Mouse (Mus musculus): ENCODE results near the gene Tmprss7. TPM values are rescaled to one million over a fixed set of nuclear protein-coding genes. Genes with fewer than 3 reads are reported as not detected.

The Tmprss7 gene
- polyA plus RNA-seq (2011; ENCODE audit: insufficient read depth, insufficient read length, low read depth, missing spikeins): not detected in 2 replicates

DNA sequence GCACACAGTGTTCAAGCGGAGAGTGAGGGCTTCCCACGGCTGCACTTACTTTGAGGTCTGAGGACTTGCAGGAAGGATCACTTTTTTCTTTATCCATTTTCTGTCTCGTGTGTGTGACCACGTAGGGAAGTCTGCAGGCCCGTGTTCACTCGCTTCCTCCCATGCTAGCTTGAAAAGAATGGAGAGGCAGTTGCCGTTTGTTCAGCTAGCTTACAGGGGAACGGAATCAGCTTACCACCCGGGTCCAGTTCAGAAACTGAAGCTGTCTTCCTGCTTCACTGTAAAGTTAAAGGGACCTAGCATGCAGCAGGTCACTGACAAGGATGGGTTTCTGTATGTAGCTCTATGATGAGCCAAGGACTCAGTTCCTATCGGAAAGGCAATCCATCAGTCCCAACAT, at the start of gene Tmprss7:
Tmprss7 (minus strand) TSS at position 101 of the 400 bp plus-strand sequence.
- Histone ChIP-seq H3K36me3 (ENCODE audit: control insufficient read depth, insufficient read depth, low read length, poor library complexity, severe bottlenecking) (no peaks in the 10 kb centered on the region), H3K27me3 (ENCODE audit: control insufficient read depth, insufficient read depth, low read length, poor library complexity, severe bottlenecking) (no peaks in the 10 kb centered on the region), H3K9ac (ENCODE audit: low read depth, poor library complexity, severe bottlenecking) (no peak within 1 kb of the TSS), H3K4me1 (ENCODE audit: control insufficient read depth, insufficient read depth, low read length) (no peaks in the 10 kb centered on the region), H3K4me3 (ENCODE audit: low read depth, low read length) (no peak within 1 kb of the TSS), H3K27ac (ENCODE audit: insufficient read depth, low read length) (no peak within 1 kb of the TSS), H3K9me3 (replicated peaks; ENCODE audit: control insufficient read depth, insufficient read depth, low read length, poor library complexity, severe bottlenecking) (no peaks in the 10 kb centered on the region)
- TF ChIP-seq CTCF (IDR thresholded peaks at IDR 0.05; ENCODE audit: low read depth, low read length) (no peak), POLR2A (IDR thresholded peaks at IDR 0.05; ENCODE audit: insufficient read depth, low read length) (no peak), EP300 (IDR thresholded peaks at IDR 0.05; ENCODE audit: insufficient read depth, low read depth, low read length) (no peak)

DNA sequence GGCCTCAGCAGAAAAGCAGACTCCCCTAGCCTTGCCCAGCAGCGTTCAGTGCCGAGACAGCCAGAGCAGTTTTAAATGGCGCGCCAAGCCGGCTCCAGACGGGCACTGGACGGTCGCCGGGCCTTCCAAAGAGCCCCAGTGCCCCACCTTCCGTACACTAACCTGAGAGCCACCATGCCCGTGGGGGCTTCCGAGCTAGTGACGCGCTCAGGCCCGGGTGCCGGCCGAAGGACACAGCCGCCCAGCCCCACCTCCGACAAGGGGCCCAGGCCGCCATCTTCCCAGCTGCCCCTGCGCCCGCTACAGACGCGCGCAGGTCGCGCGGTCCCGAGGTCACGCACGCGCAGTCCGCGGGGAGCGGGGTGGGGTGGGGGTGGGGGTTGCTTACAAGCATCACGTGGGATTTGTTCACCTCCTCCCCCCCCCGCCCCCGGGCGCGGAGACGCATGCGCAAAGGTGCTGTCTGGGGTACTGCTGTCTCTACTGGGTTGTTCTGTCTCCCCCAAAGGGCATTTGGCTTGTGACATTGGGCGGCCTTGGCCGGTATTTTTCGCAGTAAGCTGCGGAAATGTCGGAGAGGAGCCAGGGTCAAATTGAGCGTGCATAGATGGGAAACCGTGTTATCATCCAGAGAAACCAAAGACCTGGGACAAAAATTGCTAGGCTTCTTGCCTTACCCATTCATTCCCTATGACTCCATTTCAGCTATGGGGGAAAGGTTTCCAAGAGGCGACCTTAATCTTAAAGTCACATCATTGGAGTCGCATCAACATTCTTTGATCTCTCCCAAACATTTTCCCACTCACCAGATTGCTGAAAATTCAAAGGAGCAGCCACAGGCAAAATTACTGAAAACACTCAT, 49.4 kb upstream of the Tmprss7 start, which contains the start of gene Abhd10:
Abhd10 (minus strand) TSS at position 341 of the 862 bp plus-strand sequence.
- H3K27ac ChIP-seq (ENCODE audit: insufficient read depth, low read length): peak within 1 kb of the TSS; percentile 41
- TF ChIP-seq POLR2A (IDR thresholded peaks at IDR 0.05; ENCODE audit: insufficient read depth, low read length) (peak; percentile 18), CTCF (IDR thresholded peaks at IDR 0.05; ENCODE audit: low read depth, low read length) (no peak), EP300 (IDR thresholded peaks at IDR 0.05; ENCODE audit: insufficient read depth, low read depth, low read length) (no peak)
- no peaks in the 10 kb centered on the region for H3K4me1 ChIP-seq (ENCODE audit: control insufficient read depth, insufficient read depth, low read length)
- peak within 1 kb of the TSS; percentile 91 for H3K4me3 ChIP-seq (ENCODE audit: low read depth, low read length)
- H3K9ac ChIP-seq (ENCODE audit: low read depth, poor library complexity, severe bottlenecking): peak within 1 kb of the TSS; percentile 78
- no peaks in the 10 kb centered on the region for H3K36me3 ChIP-seq (ENCODE audit: control insufficient read depth, insufficient read depth, low read length, poor library complexity, severe bottlenecking)
- H3K27me3 ChIP-seq (ENCODE audit: control insufficient read depth, insufficient read depth, low read length, poor library complexity, severe bottlenecking): no peaks in the 10 kb centered on the region
- H3K9me3 ChIP-seq (replicated peaks; ENCODE audit: control insufficient read depth, insufficient read depth, low read length, poor library complexity, severe bottlenecking): no peaks in the 10 kb centered on the region

DNA sequence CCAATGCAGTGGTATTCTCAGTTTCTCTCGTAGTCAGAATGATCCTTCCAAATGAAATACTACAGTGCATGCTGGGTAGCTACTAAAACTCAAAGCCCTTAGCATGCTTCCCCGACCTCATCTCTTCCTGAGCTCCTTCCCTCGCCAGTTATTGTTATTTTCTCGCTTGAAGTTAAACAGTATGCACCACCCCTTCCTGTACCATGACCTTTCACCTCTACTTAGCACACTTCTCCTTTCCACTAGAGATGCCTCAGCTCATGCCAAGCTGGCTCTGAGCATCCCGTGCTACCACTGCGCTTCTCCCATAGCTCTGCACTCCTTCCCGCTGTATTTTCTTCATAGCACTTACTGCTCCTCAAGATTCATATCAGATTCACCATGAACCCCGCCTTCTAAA, 44.4 kb upstream of the Tmprss7 start:
- no peaks in the 10 kb centered on the region for H3K9me3 ChIP-seq (replicated peaks; ENCODE audit: control insufficient read depth, insufficient read depth, low read length, poor library complexity, severe bottlenecking)
- no peak overlapping the region for H3K4me3 ChIP-seq (ENCODE audit: low read depth, low read length)
- TF ChIP-seq CTCF (IDR thresholded peaks at IDR 0.05; ENCODE audit: low read depth, low read length) (no peak), EP300 (IDR thresholded peaks at IDR 0.05; ENCODE audit: insufficient read depth, low read depth, low read length) (no peak), POLR2A (IDR thresholded peaks at IDR 0.05; ENCODE audit: insufficient read depth, low read length) (no peak)
- peaks cover 18% of the 10 kb centered on the region for H3K36me3 ChIP-seq (ENCODE audit: control insufficient read depth, insufficient read depth, low read length, poor library complexity, severe bottlenecking)
- no peaks in the 10 kb centered on the region for H3K27me3 ChIP-seq (ENCODE audit: control insufficient read depth, insufficient read depth, low read length, poor library complexity, severe bottlenecking)
- no peak overlapping the region for H3K27ac ChIP-seq (ENCODE audit: insufficient read depth, low read length)
- no peaks in the 10 kb centered on the region for H3K4me1 ChIP-seq (ENCODE audit: control insufficient read depth, insufficient read depth, low read length)
- H3K9ac ChIP-seq (ENCODE audit: low read depth, poor library complexity, severe bottlenecking): no peak overlapping the region

DNA sequence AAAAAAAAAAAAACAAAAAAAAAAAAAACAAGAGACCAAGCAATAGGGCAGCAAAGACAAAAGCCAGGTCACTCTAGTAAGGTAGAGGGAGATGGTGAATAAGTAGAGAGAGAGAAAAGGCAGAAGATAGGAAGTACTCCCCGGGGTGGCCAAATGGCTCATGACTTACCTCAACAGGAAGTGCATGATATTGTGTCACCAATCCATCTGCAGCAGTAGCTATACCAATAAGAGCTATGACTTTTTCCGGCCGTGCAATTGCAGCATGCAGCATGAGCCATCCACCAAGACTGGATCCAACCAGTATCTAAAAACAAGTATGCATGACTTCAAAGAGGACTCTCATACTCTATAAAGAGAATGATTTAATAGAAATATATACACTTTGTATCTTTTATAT, 43.3 kb upstream of the Tmprss7 start:
- Histone ChIP-seq H3K27ac (ENCODE audit: insufficient read depth, low read length) (no peak overlapping the region), H3K4me1 (ENCODE audit: control insufficient read depth, insufficient read depth, low read length) (no peaks in the 10 kb centered on the region), H3K27me3 (ENCODE audit: control insufficient read depth, insufficient read depth, low read length, poor library complexity, severe bottlenecking) (no peaks in the 10 kb centered on the region), H3K36me3 (ENCODE audit: control insufficient read depth, insufficient read depth, low read length, poor library complexity, severe bottlenecking) (peaks cover 19% of the 10 kb centered on the region), H3K9me3 (replicated peaks; ENCODE audit: control insufficient read depth, insufficient read depth, low read length, poor library complexity, severe bottlenecking) (no peaks in the 10 kb centered on the region), H3K4me3 (ENCODE audit: low read depth, low read length) (no peak overlapping the region), H3K9ac (ENCODE audit: low read depth, poor library complexity, severe bottlenecking) (no peak overlapping the region)
- TF ChIP-seq EP300 (IDR thresholded peaks at IDR 0.05; ENCODE audit: insufficient read depth, low read depth, low read length): no peak
- no peak for TF ChIP-seq POLR2A (IDR thresholded peaks at IDR 0.05; ENCODE audit: insufficient read depth, low read length)
- no peak for TF ChIP-seq CTCF (IDR thresholded peaks at IDR 0.05; ENCODE audit: low read depth, low read length)

DNA sequence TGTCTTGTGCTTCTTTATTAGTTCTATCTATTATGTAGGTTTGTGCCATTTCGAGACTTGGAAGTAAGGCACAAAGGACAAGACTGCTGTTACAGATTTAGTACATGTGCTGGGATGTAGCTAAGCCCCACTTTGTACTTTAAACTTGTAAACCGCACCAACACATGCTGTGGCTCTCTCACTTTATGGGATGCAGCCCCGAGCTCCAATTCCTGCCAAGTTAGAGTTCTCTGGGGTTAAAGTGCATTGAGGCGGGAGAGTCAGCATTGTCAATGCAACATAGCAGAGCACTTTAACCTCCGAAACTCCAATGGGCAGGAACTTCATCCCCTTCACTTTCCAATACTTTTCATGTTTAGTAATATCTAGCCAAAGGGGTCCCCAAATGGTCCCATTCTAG, 35.7 kb upstream of the Tmprss7 start:
- peaks cover 12% of the 10 kb centered on the region for H3K36me3 ChIP-seq (ENCODE audit: control insufficient read depth, insufficient read depth, low read length, poor library complexity, severe bottlenecking)
- TF ChIP-seq POLR2A (IDR thresholded peaks at IDR 0.05; ENCODE audit: insufficient read depth, low read length) (no peak), CTCF (IDR thresholded peaks at IDR 0.05; ENCODE audit: low read depth, low read length) (no peak)
- H3K9me3 ChIP-seq (replicated peaks; ENCODE audit: control insufficient read depth, insufficient read depth, low read length, poor library complexity, severe bottlenecking): no peaks in the 10 kb centered on the region
- H3K4me1 ChIP-seq (ENCODE audit: control insufficient read depth, insufficient read depth, low read length): no peaks in the 10 kb centered on the region
- H3K9ac ChIP-seq (ENCODE audit: low read depth, poor library complexity, severe bottlenecking): no peak overlapping the region
- H3K27me3 ChIP-seq (ENCODE audit: control insufficient read depth, insufficient read depth, low read length, poor library complexity, severe bottlenecking): no peaks in the 10 kb centered on the region
- no peak overlapping the region for H3K4me3 ChIP-seq (ENCODE audit: low read depth, low read length)
- no peak overlapping the region for H3K27ac ChIP-seq (ENCODE audit: insufficient read depth, low read length)

DNA sequence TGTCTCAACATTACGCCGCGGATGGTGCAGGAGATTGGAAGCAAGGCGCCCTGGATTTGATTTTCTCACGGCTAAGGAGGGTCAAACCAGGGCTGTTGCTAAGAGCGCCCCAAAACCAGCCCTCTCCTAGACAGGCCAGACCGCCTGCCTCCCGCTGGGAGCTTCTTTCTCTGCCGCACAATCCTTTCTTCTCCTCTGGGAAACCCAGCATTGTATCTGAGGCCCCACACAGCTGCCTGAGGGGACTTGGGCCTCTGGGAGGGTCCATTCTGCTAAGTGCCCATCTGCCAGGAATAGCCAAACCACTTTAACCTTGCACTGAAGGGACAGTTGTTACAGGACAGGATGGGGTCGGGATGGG, 31.3 kb upstream of the Tmprss7 start:
- no peaks in the 10 kb centered on the region for H3K36me3 ChIP-seq (ENCODE audit: control insufficient read depth, insufficient read depth, low read length, poor library complexity, severe bottlenecking)
- peak overlapping the region; percentile 51 for H3K9ac ChIP-seq (ENCODE audit: low read depth, poor library complexity, severe bottlenecking)
- no peaks in the 10 kb centered on the region for H3K9me3 ChIP-seq (replicated peaks; ENCODE audit: control insufficient read depth, insufficient read depth, low read length, poor library complexity, severe bottlenecking)
- peak overlapping the region; percentile 7; the same call in 1 of the 2 replicates for H3K27ac ChIP-seq (ENCODE audit: insufficient read depth, low read length)
- no peak for TF ChIP-seq POLR2A (IDR thresholded peaks at IDR 0.05; ENCODE audit: insufficient read depth, low read length)
- TF ChIP-seq EP300 (IDR thresholded peaks at IDR 0.05; ENCODE audit: insufficient read depth, low read depth, low read length): peak; percentile 83
- no peaks in the 10 kb centered on the region for H3K27me3 ChIP-seq (ENCODE audit: control insufficient read depth, insufficient read depth, low read length, poor library complexity, severe bottlenecking)
- H3K4me3 ChIP-seq (ENCODE audit: low read depth, low read length): peak overlapping the region; percentile 74
- H3K4me1 ChIP-seq (ENCODE audit: control insufficient read depth, insufficient read depth, low read length): no peaks in the 10 kb centered on the region
